Mouse (Mus musculus): ENCODE results near the gene Clca3a2.
"Not testable (repeated sequence)": the region's sequence is repeated elsewhere in the genome, so short reads cannot be mapped to it uniquely, and the experiment has no call there.

Gene Clca3a2

GRCm38 (mm10) chr3:144819219-144819618, at the start of gene Clca3a2:
Gene Clca3a2, minus strand, starts transcription at chr3:144819494.
- in situ Hi-C loops (cut with MseI, MboI): not testable (repeated sequence)

DNA sequence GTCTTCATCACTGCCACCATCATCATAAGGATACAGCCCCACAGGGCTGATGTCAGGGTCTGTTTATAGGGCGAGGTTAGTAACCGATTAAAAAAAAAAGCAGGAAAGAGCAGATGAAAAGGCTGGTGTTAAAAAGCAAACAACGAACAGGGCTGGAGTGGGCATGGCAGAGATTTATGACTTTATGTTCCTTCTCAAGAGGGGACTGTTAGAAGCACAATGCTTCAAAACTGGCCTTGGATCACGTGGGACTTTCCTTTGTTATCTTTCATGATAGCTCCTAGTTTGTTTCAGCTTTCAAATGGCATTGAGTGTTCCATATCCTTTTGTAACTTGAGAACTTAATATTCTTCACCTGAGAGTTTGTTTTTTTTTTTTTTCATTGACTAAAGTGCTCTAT, 30.3 kb upstream of the Clca3a2 start:
- in situ Hi-C loops (cut with MseI, MboI): loop anchor here in 1 of 2 experiments (25.0 kb wide), 1 partner anchor 288 kb away; no protein-coding TSS in a partner anchor

GRCm38 (mm10) chr3:144849014-144849556, 29.8 kb upstream of the Clca3a2 start, which contains the start of gene Clca3b:
Gene Clca3b, minus strand, starts transcription at chr3:144849357.
- in situ Hi-C loops (cut with MseI, MboI): loop anchor here in 1 of 2 experiments (25.0 kb wide), 1 partner anchor 288 kb away; no protein-coding TSS in a partner anchor

DNA sequence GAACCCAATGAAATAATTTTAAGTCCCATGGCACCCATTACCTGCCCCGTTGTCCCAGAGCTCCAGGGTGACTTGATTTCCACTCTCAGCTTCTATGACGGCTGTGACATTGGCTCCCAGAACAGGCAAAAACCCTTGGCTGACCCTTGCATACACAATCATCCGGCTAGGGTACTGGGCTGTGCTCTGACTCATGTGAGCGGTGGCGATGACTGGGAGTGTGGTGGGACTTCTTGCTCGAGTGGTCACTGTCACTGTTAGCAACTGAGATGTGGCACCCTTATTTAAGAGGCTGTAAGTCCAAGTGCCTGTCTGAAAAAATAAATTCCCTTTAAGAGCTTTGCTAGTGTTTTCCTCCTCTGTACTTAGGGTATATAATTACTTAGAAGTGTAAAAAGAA, 8.0 kb upstream of the Clca3a2 start:
- in situ Hi-C loops (cut with MseI, MboI): loop anchor here (10.0 to 25.0 kb wide), 4 partner anchors 178 to 310 kb away; no protein-coding TSS in a partner anchor

DNA sequence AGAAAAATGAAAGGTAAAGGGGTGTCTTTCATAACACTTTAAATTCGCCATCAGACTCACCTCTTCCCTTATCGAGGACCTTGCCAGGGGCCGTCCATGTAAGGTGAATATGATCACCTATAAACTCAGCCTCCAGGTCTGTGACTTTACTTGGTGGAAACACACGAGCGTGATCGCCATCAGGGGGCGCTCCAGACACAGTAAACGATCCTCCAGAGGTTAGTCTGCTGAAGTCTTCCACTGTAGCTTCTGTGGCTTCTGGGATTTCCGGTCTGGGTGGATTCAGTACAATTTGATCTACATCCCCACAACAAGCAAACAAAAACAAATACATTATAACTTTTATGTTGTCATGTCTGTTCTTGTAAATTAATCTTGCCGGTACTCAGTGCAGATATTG, 5.9 kb upstream of the Clca3a2 start:
- in situ Hi-C loops (cut with MseI, MboI): loop anchor here (10.0 to 25.0 kb wide), 4 partner anchors 180 to 312 kb away; no protein-coding TSS in a partner anchor

DNA sequence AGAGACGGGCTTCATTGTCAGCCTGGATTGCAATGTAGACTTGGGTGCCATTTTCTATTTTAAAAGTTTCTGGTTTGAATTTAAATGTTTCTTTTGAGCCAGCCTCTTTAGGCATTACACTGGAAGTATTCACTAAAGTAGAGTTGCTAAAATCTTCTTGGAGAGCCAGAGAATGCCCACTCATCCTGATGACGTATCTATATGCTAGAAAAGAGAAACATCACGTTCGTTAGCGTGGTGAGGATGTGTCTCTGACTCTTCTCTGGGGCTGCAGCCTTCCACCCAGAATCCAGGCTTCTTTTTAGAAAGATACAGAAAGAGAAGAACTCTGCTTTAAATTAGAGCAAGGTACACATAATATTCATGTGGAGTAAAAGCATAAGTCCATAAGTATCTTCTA, 4.0 kb upstream of the Clca3a2 start:
- in situ Hi-C loops (cut with MseI, MboI): loop anchor here (10.0 kb wide), 3 partner anchors 181 to 311 kb away; no protein-coding TSS in a partner anchor

DNA sequence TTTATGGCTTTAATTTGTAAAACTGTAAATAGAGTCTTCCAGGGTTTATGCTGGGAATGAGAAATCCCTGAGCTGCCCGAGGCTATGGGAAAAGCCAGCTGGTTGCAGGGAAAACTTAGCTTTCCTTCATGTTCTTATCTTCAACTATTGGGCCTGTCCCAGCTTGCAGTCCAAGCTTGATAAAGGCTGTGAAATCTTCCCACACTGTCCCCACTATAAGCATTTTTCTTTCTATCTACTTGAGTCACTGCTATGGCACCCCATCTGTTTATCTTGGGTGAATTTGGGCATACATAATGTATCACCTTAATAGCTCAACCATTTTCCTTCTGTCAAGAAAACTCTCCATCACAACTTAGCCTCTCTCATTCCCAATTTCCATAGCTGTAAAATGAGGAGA, 1.3 kb upstream of the Clca3a2 start:
- in situ Hi-C loops (cut with MseI, MboI): loop anchor here (10.0 kb wide), 3 partner anchors 184 to 314 kb away; no protein-coding TSS in a partner anchor

- in situ Hi-C loops (cut with MseI, MboI): not testable (repeated sequence)
Measured at GRCm38 (mm10) chr3:144813336-144813735, 6.0 kb downstream of the Clca3a2 start.

DNA sequence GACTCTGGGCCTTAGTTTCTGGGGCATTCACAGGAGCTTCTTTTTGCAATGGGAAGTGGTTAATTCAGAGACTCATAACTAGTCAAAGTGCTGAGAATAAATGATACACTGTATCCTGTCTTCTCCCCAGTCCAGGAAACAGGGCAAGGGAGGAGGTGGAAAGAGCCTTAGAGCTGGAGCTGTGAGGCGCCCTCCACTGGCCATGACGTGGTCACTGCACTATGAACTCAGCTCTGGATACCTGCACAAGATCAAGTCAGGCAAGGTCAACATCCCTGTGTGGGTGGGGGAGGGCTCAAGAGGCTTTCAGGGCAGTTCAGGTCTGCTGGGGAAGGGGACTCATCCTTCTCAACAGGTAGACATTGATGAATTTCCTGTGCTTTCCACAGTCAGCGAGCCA, 7.5 kb downstream of the Clca3a2 start:
- in situ Hi-C loops (cut with MseI, MboI): no loop called here

- in situ Hi-C loops (cut with MseI, MboI): not testable (repeated sequence)
Measured at GRCm38 (mm10) chr3:144808153-144808925, 11.0 kb downstream of the Clca3a2 start.

- in situ Hi-C loops (cut with MseI, MboI): not testable (repeated sequence)
Measured at GRCm38 (mm10) chr3:144806626-144807025, 12.7 kb downstream of the Clca3a2 start.

GRCm38 (mm10) chr3:144801861-144802260, 17.4 kb downstream of the Clca3a2 start:
- in situ Hi-C loops (cut with MseI, MboI): no loop called here

DNA sequence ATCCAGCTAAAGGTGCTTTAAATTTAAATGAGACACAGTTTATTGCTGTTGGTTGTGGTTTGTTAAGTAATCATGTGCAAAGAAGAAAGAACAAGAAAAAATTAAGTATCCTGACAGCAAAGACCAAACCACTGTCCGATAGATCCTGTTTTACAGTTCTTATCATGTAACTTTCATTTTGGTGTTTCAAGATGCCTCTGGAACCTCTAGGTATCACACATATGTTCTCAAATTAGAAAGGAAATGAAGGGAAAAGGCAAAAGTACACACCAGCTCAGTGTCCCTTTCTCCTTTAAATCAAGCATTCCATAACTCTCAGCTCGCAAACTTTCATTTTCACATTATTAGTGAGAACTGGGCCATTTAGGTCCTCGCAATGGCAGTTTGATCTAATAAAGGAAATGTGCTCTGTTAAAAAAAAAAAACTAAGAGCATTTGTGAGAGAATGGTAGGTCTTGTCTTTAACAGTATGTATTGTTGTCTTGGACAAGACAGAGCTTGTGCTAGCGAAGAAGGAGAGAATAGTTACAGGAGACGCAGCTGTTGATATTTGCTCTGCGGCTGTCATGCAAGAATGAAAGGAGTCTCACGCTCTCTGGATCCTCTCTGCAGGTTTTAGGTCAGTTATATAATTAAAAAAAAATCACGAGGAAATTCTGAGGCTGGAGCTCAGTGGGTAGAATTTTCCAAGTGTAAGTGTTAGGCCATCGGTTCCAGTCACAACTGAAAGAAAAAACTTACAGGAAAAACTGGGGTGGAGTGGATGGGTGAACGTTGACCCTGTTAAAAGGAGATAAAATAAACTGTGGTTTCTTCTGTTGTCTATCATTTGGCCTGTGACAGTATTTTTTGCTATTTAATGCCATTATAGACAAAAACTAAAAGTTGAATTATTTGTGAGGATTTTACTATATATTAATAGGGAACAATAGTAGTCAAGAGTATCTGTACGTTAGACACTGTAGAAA, 33.8 kb downstream of the Clca3a2 start:
- in situ Hi-C loops (cut with MseI, MboI): no loop called here

DNA sequence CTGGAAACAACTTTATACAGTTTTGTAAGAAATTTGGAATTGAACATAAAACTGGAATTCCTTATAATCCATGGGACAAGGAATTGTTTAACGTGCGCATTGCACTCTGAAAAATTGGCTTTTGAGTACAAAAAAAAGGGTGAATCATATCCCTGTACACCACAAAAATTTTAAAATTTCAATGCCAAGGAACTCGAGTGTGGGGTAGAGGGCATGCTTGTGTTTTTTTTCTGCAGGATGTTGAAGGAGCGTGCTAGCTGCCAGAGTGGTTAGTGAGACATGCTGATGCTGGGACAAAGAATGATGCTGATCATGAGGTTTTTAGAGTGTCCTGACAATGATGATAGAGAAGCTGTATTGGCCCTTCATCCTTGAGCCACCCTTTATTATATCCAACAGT, 54.1 kb downstream of the Clca3a2 start:
- in situ Hi-C loops (cut with MseI, MboI): no loop called here

GRCm38 (mm10) chr3:144761454-144761853, 57.8 kb downstream of the Clca3a2 start:
- in situ Hi-C loops (cut with MseI, MboI): no loop called here

GRCm38 (mm10) chr3:144760592-144761309, 58.5 kb downstream of the Clca3a2 start, which contains the start of gene Clca3a1:
Gene Clca3a1, minus strand, starts transcription at chr3:144760977.
- in situ Hi-C loops (cut with MseI, MboI): no loop called here

DNA sequence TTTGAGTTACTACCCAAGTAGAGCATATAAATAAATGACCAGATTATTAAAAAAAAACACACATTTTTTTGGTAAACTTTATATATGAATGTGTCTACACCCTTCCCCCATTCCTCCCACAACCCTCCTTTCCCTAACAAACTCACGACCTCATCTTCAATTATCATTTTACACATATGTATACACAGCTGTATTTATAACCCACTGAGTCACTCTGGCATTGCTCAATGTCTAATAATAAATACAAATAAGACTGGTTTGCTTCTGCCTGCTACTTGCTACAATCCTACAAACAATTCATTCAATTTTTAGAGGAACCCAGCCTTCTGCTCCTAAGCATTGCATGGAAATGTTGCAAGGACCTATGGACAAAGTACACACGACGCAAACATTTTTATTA, 59.6 kb downstream of the Clca3a2 start:
- in situ Hi-C loops (cut with MseI, MboI): no loop called here

DNA sequence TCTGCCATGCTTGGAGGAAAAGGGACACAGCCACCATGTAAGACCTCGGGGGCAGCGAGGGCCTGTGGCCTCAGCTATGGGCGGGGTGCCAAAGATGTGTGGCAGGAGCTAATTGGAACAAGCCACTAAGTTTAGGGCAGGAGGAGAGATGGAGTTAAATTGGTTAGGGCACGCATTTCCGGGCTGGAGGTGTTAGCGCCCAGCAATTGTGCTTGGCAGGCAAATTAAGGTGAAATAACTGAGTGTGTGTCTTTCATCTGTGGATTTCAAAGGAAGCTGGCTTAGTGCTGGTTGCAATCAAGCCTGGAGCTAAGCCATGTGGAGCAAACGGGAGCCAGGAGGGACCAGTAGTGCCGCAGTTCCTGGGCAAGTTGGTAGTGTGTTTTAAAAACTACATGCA, 63.2 kb downstream of the Clca3a2 start:
- in situ Hi-C loops (cut with MseI, MboI): not testable (repeated sequence)

GRCm38 (mm10) chr3:144753120-144753519, 66.2 kb downstream of the Clca3a2 start:
- in situ Hi-C loops (cut with MseI, MboI): no loop called here

DNA sequence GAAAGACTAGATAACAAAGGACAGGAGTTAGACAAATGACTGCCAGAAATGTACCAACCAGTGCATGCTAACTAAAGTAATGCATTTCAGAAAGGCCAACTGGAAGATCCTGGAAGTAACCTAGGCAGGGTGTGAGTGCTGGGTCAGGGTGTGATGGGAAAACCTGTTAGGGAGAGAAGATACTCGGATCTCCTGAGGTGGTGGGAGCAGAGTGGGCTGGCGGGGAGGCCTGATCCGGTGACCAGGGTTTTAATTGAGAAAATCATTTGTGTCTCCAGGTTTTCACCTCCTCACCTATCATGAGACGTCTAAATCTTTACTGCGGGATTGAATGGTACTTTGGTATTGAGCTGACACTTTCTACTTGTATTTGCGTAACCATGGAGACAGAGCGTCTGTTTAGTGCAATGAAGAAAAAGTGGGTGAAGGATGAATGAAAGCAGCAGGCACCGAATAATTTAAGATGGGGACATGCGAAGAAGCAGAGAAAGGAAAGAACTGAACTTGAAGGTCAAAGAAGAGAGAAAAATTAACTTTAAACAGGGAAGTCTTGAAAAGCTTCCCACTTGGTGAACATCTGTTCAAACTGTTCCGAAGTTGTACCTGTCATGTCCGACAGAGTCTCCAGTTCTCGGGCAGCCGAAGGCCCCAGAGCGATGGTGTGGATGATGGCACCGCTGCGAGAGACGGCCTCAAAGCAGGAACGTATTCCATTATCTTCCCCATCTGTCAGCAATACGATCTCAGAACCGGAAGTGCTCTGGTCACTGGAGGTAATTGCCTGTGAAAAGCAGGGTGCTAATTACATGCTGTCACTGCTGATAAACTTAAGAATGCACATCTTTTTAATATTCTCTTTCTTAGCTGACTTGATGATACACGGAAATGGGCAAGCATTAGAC, 70.0 kb downstream of the Clca3a2 start:
- in situ Hi-C loops (cut with MseI, MboI): not testable (repeated sequence)
